Mouse (Mus musculus): ENCODE data around the gene Sap30.

The Sap30 gene

DNA sequence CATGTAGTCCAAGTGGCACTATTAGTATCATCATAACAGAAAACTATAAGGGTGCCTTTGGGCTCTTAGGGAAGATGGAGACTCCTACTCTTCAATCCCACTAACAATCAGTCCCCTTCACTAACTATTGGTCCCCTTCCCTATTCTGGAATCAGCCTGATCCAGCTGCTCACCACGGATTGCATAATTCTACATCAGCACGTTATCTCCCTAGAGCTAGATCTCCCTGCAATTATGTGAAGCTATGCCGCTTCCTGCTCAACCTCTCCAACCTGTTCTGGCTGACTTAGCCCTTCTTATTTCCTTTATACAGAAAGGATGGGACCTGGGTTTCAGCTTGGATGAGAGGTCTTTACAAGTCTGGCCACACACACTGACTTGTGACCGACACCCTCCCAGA lies 44.4 kb downstream of the Sap30 start:
- in situ Hi-C loops (cut with MboI; ENCODE audit: low sequenced_read_pairs) = no loop called here

DNA sequence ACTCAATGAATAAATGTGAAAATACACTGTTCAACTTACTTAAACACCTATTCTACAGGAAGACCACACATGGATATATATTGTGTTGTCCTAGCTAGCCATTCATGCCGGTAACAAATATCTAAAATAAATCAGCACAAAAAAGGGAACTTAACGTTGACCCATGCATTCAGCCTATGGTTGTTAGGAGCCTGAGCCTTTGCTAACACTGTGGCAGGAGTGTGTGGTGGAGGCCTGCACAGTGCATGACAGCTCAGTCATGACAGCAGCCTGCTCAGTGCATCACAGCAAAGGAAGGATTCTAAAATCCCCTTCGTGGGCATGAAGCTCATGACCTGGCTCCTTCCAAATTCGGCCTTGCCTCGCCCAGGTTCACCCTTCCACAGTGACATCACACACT lies 46.1 kb downstream of the Sap30 start:
- in situ Hi-C loops (cut with MboI; ENCODE audit: low sequenced_read_pairs) = no loop called here

DNA sequence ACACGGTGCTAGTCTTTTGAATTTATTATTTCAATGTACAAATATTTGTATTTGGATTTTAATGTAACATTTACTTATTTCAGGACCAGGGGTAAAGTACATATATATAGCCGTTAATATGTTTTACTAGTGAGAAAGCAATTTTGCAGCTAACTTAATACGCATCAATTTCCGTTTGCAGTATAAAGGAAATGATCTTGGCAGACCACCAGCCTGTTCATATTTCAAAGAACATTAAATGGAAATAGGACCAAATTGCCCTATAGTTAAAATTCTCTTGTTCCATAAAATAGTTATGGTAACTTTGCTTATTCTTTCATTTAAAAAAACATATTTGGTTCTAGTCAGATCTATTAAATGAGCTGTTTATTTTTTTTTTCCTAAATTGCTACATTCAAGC lies 46.5 kb downstream of the Sap30 start:
- in situ Hi-C loops (cut with MboI; ENCODE audit: low sequenced_read_pairs) = no loop called here

DNA sequence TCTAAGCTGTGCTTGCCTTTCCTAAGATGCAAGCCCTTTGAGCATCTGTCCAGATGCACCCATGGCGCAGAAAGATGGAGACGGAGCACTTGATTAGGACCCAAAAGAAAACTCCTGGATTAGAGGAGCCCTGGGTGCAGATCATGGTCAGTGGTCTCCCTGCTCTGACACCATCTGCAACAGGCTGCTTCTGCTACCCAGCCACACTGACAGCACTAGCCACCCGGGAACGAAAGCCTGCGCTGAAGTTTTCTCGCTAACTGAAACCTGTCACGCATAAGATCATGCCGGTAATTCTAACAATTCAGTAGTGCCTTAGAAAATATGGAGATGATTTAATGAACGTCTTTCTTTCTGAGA lies 51.2 kb downstream of the Sap30 start:
- in situ Hi-C loops (cut with MboI; ENCODE audit: low sequenced_read_pairs) = loop anchor here (10.0 kb wide), 2 partner anchors 98 to 358 kb away; no protein-coding TSS in a partner anchor

DNA sequence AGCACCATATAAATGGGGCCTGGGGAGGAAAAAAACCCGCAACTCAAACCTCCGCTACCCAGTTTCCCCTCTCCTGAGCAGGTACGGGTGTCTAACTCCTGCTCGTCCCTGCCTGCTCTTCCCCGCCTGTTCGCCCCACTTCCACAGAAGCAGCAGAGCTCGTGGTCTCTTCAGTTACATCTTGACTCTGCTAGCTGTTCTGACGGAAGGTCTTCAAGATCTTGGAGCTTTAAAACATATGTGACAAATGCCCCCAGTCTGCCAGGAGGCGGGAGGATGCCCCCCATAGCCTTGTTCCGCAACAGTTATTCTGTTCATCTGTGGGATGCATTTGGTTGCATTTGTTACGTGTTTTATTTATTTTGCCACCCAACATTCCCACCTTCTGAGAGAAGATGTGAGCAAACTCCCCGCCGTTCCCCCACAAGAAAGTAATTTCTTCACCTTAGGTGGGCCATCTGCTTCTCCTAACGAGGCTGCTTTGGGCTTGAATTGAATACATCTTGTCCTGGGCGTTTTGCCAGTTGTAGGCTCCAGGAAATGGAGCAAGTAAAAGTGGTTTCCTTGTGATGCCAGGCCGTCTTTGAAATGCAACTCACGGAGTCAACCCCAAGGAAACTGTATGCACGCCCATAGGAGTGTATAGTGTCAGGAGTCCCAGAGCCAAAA lies 51.8 kb downstream of the Sap30 start:
- in situ Hi-C loops (cut with MboI; ENCODE audit: low sequenced_read_pairs) = loop anchor here (10.0 kb wide), 2 partner anchors 99 to 359 kb away; no protein-coding TSS in a partner anchor

DNA sequence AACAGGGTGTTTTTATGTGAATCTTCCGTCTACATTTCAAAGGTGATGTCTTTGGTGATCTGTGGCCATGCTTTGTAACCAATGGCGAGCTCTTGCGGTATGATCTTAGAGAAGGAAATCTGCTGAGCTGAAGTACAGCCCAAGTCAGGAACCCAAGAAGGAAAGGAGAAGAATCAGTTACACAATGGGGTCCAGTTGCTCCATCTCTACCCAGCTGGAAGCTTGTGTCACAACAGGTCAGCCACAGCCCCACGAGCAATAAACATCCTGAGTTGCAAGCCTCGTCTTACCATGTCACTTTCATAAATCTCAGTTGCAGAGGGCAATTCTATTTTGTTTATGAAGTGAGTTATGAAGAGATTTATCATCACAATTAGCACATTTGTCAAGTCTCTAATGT lies 54.9 kb downstream of the Sap30 start:
- in situ Hi-C loops (cut with MboI; ENCODE audit: low sequenced_read_pairs) = loop anchor here (10.0 kb wide), 2 partner anchors 102 to 362 kb away; no protein-coding TSS in a partner anchor

Measured in CH12F3 (cell line).